Mouse (Mus musculus) liver, embryonic 15.5 days (tissue): ENCODE data around the gene Nxpe3. TPM values are rescaled to one million over a fixed set of nuclear protein-coding genes. Genes with fewer than 3 reads are reported as not detected.
"Not testable (repeated sequence)": the region's sequence is repeated elsewhere in the genome, so short reads cannot be mapped to it uniquely, and the experiment has no call there.

Experiments used
- ATAC-seq: fragments of 200-750 bp; cut with Nextera tagmentation; 2 replicates; pipeline ENCODE4 v1.8.0; 2017; ENCODE audit warnings: moderate number of reproducible peaks, mild to moderate bottlenecking, moderate library complexity; ENCODE audit not compliant: insufficient read depth
- H3K27ac ChIP-seq: fragments of 300-500 bp; sonication (generic); replicated peaks from 2 replicates; pipeline ENCODE4 v1.5.1; 2015; ENCODE audit warnings: mild to moderate bottlenecking, inconsistent platforms
- H3K27me3 ChIP-seq: fragments of 300-500 bp; sonication (generic); 2 replicates; pipeline ENCODE4 v1.6.1; 2015; ENCODE audit warnings: mild to moderate bottlenecking, inconsistent platforms
- H3K36me3 ChIP-seq: fragments of 300-500 bp; sonication (generic); replicated peaks from 2 replicates; pipeline ENCODE4 v1.6.1; 2015; ENCODE audit warnings: moderate library complexity, mild to moderate bottlenecking, inconsistent platforms
- H3K4me1 ChIP-seq: fragments of 300-500 bp; sonication (generic); replicated peaks from 2 replicates; pipeline ENCODE4 v1.6.1; 2015; ENCODE audit warnings: inconsistent platforms
- H3K4me2 ChIP-seq: fragments of 300-500 bp; sonication (generic); 2 replicates; pipeline ENCODE4 v1.6.1; 2015; ENCODE audit warnings: moderate library complexity, mild to moderate bottlenecking, inconsistent platforms
- H3K4me3 ChIP-seq: fragments of 300-500 bp; sonication (generic); replicated peaks from 2 replicates; pipeline ENCODE4 v1.5.1; 2015; ENCODE audit warnings: mild to moderate bottlenecking, inconsistent platforms
- H3K9ac ChIP-seq: fragments of 300-500 bp; sonication (generic); 2 replicates; pipeline ENCODE4 v1.6.1; 2015; ENCODE audit warnings: moderate library complexity, mild to moderate bottlenecking, inconsistent platforms
- H3K9me3 ChIP-seq: fragments of 300-500 bp; sonication (generic); replicated peaks from 2 replicates; pipeline ENCODE4 v1.6.1; 2016; ENCODE audit warnings: inconsistent platforms
- WGBS: fragments of 180-500 bp; shearing (Covaris S2); methylation state at CpG from one replicate; pipeline ENCODE4 v1.1.7; 2015; ENCODE audit warnings: mixed read lengths; ENCODE audit not compliant: insufficient replicate concordance; 5-methylcytosine and 5-hydroxymethylcytosine counted together
- polyA plus RNA-seq: library from polyadenylated mRNA; unstranded; fragments of >200 nt; fragmentation: Nextera tagmentation; extraction: Ambion mirVana; gene quantifications from 2 replicates; pipeline ENCODE4 v1.2.1, GENCODE M21; 2015

Gene Nxpe3
- polyA plus RNA-seq, 1 experiment from 2014 or later = 0.44 TPM

- 79% methylated on average over 3 of the region's 3 CpGs for WGBS
- peaks cover 33% of the 10 kb centered on the region for H3K4me1 ChIP-seq
- no peak overlapping the region for H3K4me3 ChIP-seq
- no peaks in the 10 kb centered on the region for H3K27me3 ChIP-seq
- no peak for ATAC-seq
- H3K4me2 ChIP-seq = no peak overlapping the region
- H3K9me3 ChIP-seq = no peaks in the 10 kb centered on the region
- H3K36me3 ChIP-seq = peaks cover 6% of the 10 kb centered on the region; the same call in 1 of the 2 replicates
- no peak overlapping the region for H3K27ac ChIP-seq
- H3K9ac ChIP-seq = no peak overlapping the region
Observed at GRCm38 (mm10) chr16:55889451-55889850, 5.6 kb downstream of the Nxpe3 start.

GRCm38 (mm10) chr16:55888584-55888960 lies 6.5 kb downstream of the Nxpe3 start:
- no peak for ATAC-seq
- Histone ChIP-seq H3K4me1 (peaks cover 24% of the 10 kb centered on the region), H3K27me3 (no peaks in the 10 kb centered on the region), H3K9ac (no peak overlapping the region), H3K27ac (no peak overlapping the region), H3K36me3 (peaks cover 6% of the 10 kb centered on the region; the same call in 1 of the 2 replicates), H3K4me3 (no peak overlapping the region), H3K9me3 (no peaks in the 10 kb centered on the region), H3K4me2 (no peak overlapping the region)
- WGBS = 67% methylated on average over 3 of the region's 3 CpGs

DNA sequence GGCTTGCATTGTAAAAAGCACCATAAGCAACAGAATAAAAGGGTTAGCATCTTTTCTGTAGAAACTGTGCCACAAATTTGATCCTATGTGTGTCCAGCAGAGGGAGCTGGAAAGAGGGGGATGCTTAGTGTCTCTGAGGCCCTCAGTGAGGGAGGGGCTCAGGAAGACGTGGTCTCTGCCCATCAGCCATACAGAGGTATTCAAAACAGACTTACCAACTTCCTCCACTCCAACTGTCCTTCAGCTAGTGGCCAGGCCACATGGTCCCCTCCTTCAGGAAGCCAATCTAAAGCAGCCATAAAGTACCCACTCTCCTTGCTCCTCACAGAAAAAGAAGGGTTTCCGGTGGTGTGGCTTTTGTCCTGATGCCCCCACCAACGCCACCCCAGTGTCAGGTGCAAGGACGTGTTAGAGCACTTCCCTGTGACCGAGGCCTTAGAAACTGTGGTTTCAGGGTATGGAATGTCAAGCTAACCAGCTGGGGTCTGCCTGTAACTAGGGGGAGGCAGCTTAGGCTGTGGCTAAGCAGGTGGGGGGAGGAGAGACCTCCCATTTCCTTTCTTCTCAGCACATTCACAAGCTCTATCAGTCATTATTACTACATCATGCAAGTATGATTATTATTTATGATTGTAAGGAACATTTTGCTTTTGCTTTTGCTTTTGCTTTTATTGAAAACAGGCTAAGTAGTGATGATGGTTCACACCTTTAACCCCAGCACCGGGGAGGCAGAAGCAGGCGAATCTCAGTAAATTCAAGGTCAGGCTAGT lies 7.1 kb downstream of the Nxpe3 start:
- H3K27ac ChIP-seq = no peak overlapping the region; the same call in 1 of the 2 replicates

DNA sequence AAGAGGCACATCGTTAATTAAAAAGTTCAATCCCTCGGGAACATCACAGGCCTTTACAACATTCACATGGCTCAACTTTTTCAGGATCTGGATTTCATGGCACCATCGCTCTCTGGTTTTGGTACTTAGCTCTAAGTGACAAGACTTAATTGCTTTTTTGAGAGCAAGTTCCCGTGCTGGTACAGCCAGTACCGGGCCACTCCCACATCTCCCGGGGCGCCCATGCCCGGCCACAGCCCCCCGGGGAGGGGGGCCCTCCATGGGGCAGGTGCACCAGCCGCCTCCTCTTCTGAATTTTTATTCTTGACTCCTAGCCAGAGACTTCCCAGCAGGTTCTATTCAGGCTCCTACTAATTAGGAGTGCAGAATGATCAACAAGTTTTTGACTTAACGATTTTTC lies 10.8 kb downstream of the Nxpe3 start:
- no peak overlapping the region for H3K4me3 ChIP-seq
- no peaks in the 10 kb centered on the region for H3K27me3 ChIP-seq
- H3K4me2 ChIP-seq = no peak overlapping the region
- H3K9me3 ChIP-seq = no peaks in the 10 kb centered on the region
- H3K36me3 ChIP-seq = peaks cover 3% of the 10 kb centered on the region; the same call in 1 of the 2 replicates
- H3K9ac ChIP-seq = no peak overlapping the region
- 81% methylated on average over 11 of the region's 11 CpGs for WGBS
- no peak overlapping the region for H3K27ac ChIP-seq
- H3K4me1 ChIP-seq = no peaks in the 10 kb centered on the region
- ATAC-seq = no peak

More for the DNA sequence above, 7.1 kb downstream of the Nxpe3 start:
- Histone ChIP-seq H3K9me3 (no peaks in the 10 kb centered on the region), H3K4me1 (peaks cover 18% of the 10 kb centered on the region), H3K4me2 (no peak overlapping the region), H3K36me3 (peaks cover 6% of the 10 kb centered on the region; the same call in 1 of the 2 replicates), H3K4me3 (no peak overlapping the region), H3K27me3 (no peaks in the 10 kb centered on the region), H3K9ac (no peak overlapping the region)
- peak; percentile 31; the same call in 1 of the 2 replicates for ATAC-seq
- WGBS = 30% methylated on average over 7 of the region's 7 CpGs

- H3K4me2 ChIP-seq = no peak overlapping the region
- H3K27ac ChIP-seq = no peak overlapping the region
- H3K4me1 ChIP-seq = no peaks in the 10 kb centered on the region
- H3K27me3 ChIP-seq = no peaks in the 10 kb centered on the region
- WGBS = 66% methylated on average over 6 of the region's 6 CpGs
- no peaks in the 10 kb centered on the region for H3K9me3 ChIP-seq
- no peak overlapping the region for H3K4me3 ChIP-seq
- no peaks in the 10 kb centered on the region for H3K36me3 ChIP-seq
- ATAC-seq = no peak
- H3K9ac ChIP-seq = no peak overlapping the region
Observed at GRCm38 (mm10) chr16:55876025-55876424, 19.1 kb downstream of the Nxpe3 start.

GRCm38 (mm10) chr16:55863832-55864231 lies 31.3 kb downstream of the Nxpe3 start:
- no peak overlapping the region for H3K9ac ChIP-seq
- H3K27me3 ChIP-seq = no peaks in the 10 kb centered on the region
- 54% methylated on average over 4 of the region's 4 CpGs for WGBS
- no peaks in the 10 kb centered on the region for H3K9me3 ChIP-seq
- no peak overlapping the region for H3K4me3 ChIP-seq
- no peaks in the 10 kb centered on the region for H3K4me1 ChIP-seq
- H3K4me2 ChIP-seq = no peak overlapping the region
- no peaks in the 10 kb centered on the region for H3K36me3 ChIP-seq
- no peak overlapping the region for H3K27ac ChIP-seq
- no peak for ATAC-seq

DNA sequence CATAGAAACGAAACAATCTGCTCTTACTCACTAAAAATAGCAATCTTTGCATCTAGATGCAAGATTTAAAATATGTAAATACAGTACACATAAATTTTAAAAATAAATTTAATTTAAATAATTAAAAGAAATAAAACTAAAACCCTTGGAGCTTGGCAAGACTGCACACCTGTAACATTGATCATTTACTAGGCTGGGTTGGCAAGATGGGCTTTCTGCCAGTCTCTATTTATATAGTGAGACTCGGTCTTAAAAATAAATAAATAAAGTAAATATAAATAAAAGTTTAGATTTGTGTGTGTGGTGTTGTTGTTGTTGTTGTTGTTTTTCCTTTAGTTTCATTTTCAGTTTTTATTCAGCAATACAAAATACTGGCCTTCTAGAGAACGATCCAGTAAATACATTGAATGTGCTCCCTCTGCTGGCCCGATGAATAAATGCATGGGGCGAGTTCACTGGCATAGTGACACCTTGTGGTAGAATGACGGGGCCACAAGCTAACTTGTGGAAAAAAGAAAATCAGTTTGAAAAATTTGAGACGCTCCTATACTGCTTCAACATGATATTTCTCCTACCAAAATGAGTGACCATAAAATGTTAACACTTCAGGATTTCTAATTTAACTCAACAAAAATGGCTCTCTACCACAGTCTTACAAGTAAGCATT lies 31.8 kb downstream of the Nxpe3 start:
- Histone ChIP-seq H3K9me3 (no peaks in the 10 kb centered on the region), H3K4me3 (no peak overlapping the region), H3K9ac (no peak overlapping the region), H3K4me1 (no peaks in the 10 kb centered on the region), H3K27me3 (no peaks in the 10 kb centered on the region), H3K27ac (no peak overlapping the region), H3K36me3 (no peaks in the 10 kb centered on the region), H3K4me2 (no peak overlapping the region)
- ATAC-seq = no peak
- WGBS = 20% methylated on average over 7 of the region's 7 CpGs

- H3K4me3 ChIP-seq = no peak overlapping the region
- no peaks in the 10 kb centered on the region for H3K27me3 ChIP-seq
- 65% methylated on average over 3 of the region's 3 CpGs for WGBS
- H3K27ac ChIP-seq = no peak overlapping the region
- no peak overlapping the region for H3K4me2 ChIP-seq
- H3K9me3 ChIP-seq = no peaks in the 10 kb centered on the region
- no peak overlapping the region for H3K9ac ChIP-seq
- H3K4me1 ChIP-seq = no peaks in the 10 kb centered on the region
- H3K36me3 ChIP-seq = no peaks in the 10 kb centered on the region
- no peak for ATAC-seq
Observed at GRCm38 (mm10) chr16:55861104-55861503, 34.0 kb downstream of the Nxpe3 start.

DNA sequence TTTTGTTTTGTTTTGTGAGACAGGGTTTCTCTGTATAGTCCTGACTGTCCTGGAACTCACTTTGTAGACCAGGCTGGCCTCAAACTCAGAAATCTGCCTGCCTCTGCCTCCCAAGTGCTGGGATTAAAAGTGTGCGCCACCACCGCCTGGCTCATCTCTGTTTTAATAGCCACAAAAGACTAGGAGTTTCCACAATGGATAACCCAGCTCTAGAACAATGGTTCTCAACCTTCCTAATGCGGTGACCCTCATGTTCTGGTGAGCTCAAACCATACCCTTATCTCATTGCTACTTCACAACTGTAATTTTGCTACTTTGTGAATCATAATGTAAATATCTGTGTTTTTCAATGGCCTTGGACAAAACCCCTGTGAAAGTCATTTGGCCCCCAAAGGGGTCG lies 35.7 kb downstream of the Nxpe3 start:
- H3K27ac ChIP-seq, H3K9ac ChIP-seq, H3K9me3 ChIP-seq, H3K4me2 ChIP-seq, H3K27me3 ChIP-seq, ATAC-seq, H3K36me3 ChIP-seq, H3K4me1 ChIP-seq, H3K4me3 ChIP-seq: not testable (repeated sequence)
- 82% methylated on average over 4 of the region's 4 CpGs for WGBS

DNA sequence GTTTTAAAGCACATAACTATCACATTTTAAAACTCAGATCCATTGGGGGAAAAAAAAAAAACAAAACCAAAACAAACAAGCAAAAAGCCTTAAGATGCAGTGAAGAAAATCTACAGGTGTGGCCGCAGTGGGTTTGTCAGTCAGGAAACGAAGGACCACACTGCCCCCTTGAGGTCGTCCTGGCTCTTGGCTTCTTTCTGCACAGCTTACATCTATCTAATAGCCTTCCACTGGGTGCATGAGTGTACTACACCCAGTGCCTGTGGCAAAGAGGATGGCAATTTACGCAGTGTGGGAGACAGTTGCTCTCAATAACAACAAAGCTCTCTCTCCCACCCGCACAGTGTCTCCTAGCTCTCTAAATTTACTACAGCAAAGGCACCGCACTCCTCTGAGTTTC lies 36.6 kb downstream of the Nxpe3 start:
- ATAC-seq = no peak
- WGBS = 72% methylated on average over 6 of the region's 6 CpGs

GRCm38 (mm10) chr16:55852943-55853727 lies 42.0 kb downstream of the Nxpe3 start:
- no peaks in the 10 kb centered on the region for H3K36me3 ChIP-seq
- H3K4me3 ChIP-seq = no peak overlapping the region
- no peaks in the 10 kb centered on the region for H3K4me1 ChIP-seq
- no peak overlapping the region for H3K4me2 ChIP-seq
- H3K27me3 ChIP-seq = no peaks in the 10 kb centered on the region
- no peak for ATAC-seq
- WGBS = 56% methylated on average over 19 of the region's 19 CpGs
- H3K9me3 ChIP-seq = no peaks in the 10 kb centered on the region
- H3K9ac ChIP-seq = no peak overlapping the region
- H3K27ac ChIP-seq = no peak overlapping the region

More for the DNA sequence above, 36.6 kb downstream of the Nxpe3 start:
- Histone ChIP-seq H3K9ac (no peak overlapping the region), H3K4me3 (no peak overlapping the region), H3K4me2 (no peak overlapping the region), H3K4me1 (no peaks in the 10 kb centered on the region), H3K27ac (no peak overlapping the region), H3K27me3 (no peaks in the 10 kb centered on the region), H3K36me3 (no peaks in the 10 kb centered on the region), H3K9me3 (no peaks in the 10 kb centered on the region)
